Mouse (Mus musculus) lung, adult 2 months (tissue): Measurements from ENCODE around the gene Olfr645.

ENCODE experiments used
- CTCF ChIP-seq: fragments of 200-500 bp; IDR thresholded peaks from 2 replicates; pipeline ENCODE4 v1.5.1; 2011; ENCODE audit warnings: mild to moderate bottlenecking, low read length, control low read depth; ENCODE audit not compliant: insufficient read depth
- POLR2A ChIP-seq: fragments of 200-500 bp; IDR thresholded peaks from 2 replicates; pipeline ENCODE4 v1.6.1; 2011; ENCODE audit warnings: low read depth, mild to moderate bottlenecking, control low read depth, low read length, borderline replicate concordance; ENCODE audit errors: extremely low read depth

- no peak for TF ChIP-seq CTCF
- TF ChIP-seq POLR2A, result no peak
Observed at GRCm38 (mm10) chr7:104052566-104052965, 32.7 kb downstream of the Olfr645 start, which contains the start of gene Olfr642.
